Mouse (Mus musculus) ES-Bruce4 (cell line): ENCODE measurements at regions not wholly inside any gene's neighbourhood (a gene's known extent, or its start where the extent isn't known, plus 50 kb on each side); places are given as distances from the start of the nearest gene placed in this dataset.

ENCODE experiments used
- H3K27ac ChIP-seq: 2 replicates; pipeline ENCODE4 v1.5.1; 2012; ENCODE audit warnings: low read length, inconsistent platforms; ENCODE audit not compliant: insufficient read depth
- H3K27me3 ChIP-seq: 2 replicates; pipeline ENCODE4 v1.6.1; 2012; ENCODE audit warnings: mild to moderate bottlenecking, low read length, inconsistent platforms; ENCODE audit not compliant: control insufficient read depth, poor library complexity, insufficient read depth, severe bottlenecking
- H3K36me3 ChIP-seq: 2 replicates; pipeline ENCODE4 v1.6.1; 2012; ENCODE audit warnings: inconsistent platforms, mild to moderate bottlenecking, low read length, moderate library complexity; ENCODE audit not compliant: control insufficient read depth, poor library complexity, insufficient read depth, severe bottlenecking
- H3K4me1 ChIP-seq: one replicate; pipeline ENCODE4 v1.8.1; 2011; ENCODE audit warnings: low read length; ENCODE audit not compliant: control insufficient read depth, insufficient read depth
- H3K4me3 ChIP-seq: 2 replicates; pipeline ENCODE4 v1.5.1; 2011; ENCODE audit warnings: low read depth, mild to moderate bottlenecking, low read length
- H3K9ac ChIP-seq: 2 replicates; pipeline ENCODE4 v1.6.1; 2012; ENCODE audit warnings: low read depth, mild to moderate bottlenecking, inconsistent platforms; ENCODE audit not compliant: poor library complexity, severe bottlenecking
- H3K9me3 ChIP-seq: replicated peaks from 2 replicates; pipeline ENCODE4 v1.6.1; 2012; ENCODE audit warnings: mild to moderate bottlenecking, low read length, inconsistent platforms; ENCODE audit not compliant: control insufficient read depth, poor library complexity, insufficient read depth, severe bottlenecking
- CTCF ChIP-seq: IDR thresholded peaks from one replicate; pipeline ENCODE4 v1.8.1; 2011; ENCODE audit warnings: low read depth, low read length
- EP300 ChIP-seq: IDR thresholded peaks from 2 replicates; pipeline ENCODE4 v1.6.1; 2011; ENCODE audit warnings: low read depth, low read length; ENCODE audit not compliant: insufficient read depth
- POLR2A ChIP-seq: IDR thresholded peaks from one replicate; pipeline ENCODE4 v1.8.1; 2011; ENCODE audit warnings: low read length; ENCODE audit not compliant: insufficient read depth

DNA sequence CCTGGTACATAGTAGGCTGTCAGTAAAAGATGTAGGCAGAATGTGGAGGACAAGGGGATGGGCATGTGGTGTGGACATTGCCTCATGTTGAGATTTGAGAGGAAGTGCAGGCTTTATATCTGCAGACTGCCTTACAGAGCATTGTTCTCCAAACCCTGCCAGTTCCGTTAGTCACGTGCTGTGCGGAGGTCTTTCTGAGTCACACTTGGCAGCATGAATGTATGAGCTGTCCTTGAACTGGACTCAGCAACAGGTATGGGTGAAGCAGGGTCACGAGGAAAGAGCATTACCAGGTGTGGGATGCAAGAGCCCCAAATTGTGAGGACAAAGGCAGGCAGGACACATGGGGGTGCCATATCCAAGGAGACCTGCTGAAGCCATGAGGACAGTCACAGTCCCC, 193.8 kb upstream of the Unc93a2 start:
- no peak overlapping the region for H3K4me3 ChIP-seq
- no peaks in the 10 kb centered on the region for H3K9me3 ChIP-seq
- no peaks in the 10 kb centered on the region for H3K27me3 ChIP-seq
- H3K4me1 ChIP-seq, result no peaks in the 10 kb centered on the region
- H3K36me3 ChIP-seq, result no peaks in the 10 kb centered on the region
- TF ChIP-seq EP300 (no peak), CTCF (no peak)
- H3K27ac ChIP-seq, result no peak overlapping the region
- H3K9ac ChIP-seq, result no peak overlapping the region

DNA sequence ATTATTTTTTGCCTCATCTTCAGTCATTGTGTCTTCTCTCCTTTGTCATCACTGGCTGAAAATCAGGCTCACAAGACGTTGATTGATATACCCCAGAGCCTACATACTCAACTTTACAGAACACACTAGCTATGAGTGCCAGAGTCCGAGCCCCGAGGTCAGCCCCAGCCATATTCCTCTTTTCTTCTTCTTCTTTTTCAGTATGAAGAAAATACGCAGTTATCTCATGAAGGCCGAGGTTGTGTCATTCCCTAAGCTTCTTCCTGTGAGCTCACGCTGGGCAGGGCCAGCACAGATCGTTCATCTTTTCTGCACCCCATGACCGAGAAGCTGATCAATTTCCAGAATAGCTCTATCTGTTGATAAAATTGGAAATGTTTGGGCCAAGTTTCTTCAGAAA, 192.7 kb upstream of the Unc93a2 start:
- no peak for TF ChIP-seq EP300
- TF ChIP-seq CTCF, result no peak
- TF ChIP-seq POLR2A, result no peak
- Histone ChIP-seq H3K27ac (no peak overlapping the region), H3K9ac (no peak overlapping the region), H3K36me3 (no peaks in the 10 kb centered on the region), H3K9me3 (no peaks in the 10 kb centered on the region), H3K4me3 (no peak overlapping the region), H3K27me3 (no peaks in the 10 kb centered on the region), H3K4me1 (no peaks in the 10 kb centered on the region)

DNA sequence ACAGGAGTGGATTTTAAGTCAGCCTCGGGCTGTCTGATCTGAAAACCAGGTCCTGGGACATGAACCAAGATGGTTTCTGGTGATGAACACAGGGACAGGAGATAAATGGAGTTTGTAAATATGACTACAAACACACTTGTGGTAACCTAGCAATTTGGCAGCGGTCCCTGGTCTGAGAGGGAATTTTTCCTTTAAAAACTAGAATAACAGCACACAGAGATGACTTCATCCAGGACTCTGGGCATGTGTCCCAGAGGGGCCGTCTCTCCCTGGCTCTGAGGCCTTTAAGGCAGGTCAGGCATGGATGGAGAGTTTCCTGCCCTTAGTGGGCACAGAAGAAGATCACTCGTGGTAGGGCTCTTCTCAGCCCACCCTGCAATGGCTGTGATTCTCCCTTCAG, 192.0 kb upstream of the Unc93a2 start:
- H3K9ac ChIP-seq, result no peak overlapping the region
- no peak overlapping the region for H3K4me3 ChIP-seq
- H3K27ac ChIP-seq, result no peak overlapping the region
- no peaks in the 10 kb centered on the region for H3K36me3 ChIP-seq
- H3K9me3 ChIP-seq, result no peaks in the 10 kb centered on the region
- no peak for TF ChIP-seq CTCF
- TF ChIP-seq POLR2A, result no peak
- no peak for TF ChIP-seq EP300
- H3K27me3 ChIP-seq, result no peaks in the 10 kb centered on the region
- H3K4me1 ChIP-seq, result no peaks in the 10 kb centered on the region

DNA sequence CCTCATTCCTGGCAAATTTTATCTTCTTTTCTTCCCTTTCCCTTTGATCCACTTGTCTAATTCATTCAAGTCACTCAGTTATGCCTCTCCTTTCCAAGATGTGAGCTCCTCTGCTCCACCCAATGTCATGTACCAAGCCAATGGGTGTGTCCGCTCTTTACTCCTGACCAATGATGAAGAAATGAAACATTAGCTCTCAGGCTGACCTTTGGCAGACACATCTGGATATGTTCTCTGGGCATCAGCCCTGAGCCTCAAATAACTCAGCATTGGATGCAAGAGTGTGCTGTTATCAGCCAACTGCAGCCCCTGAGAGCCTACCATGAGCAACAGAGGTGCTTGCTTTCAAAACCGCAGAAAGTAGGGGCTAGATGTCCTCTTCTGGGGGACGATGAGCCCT, 186.2 kb upstream of the Unc93a2 start:
- no peak overlapping the region for H3K4me3 ChIP-seq
- no peak overlapping the region for H3K27ac ChIP-seq
- H3K9me3 ChIP-seq, result no peaks in the 10 kb centered on the region
- H3K9ac ChIP-seq, result no peak overlapping the region
- H3K36me3 ChIP-seq, result no peaks in the 10 kb centered on the region
- no peaks in the 10 kb centered on the region for H3K4me1 ChIP-seq
- TF ChIP-seq EP300 (no peak), CTCF (no peak), POLR2A (no peak)
- no peaks in the 10 kb centered on the region for H3K27me3 ChIP-seq

DNA sequence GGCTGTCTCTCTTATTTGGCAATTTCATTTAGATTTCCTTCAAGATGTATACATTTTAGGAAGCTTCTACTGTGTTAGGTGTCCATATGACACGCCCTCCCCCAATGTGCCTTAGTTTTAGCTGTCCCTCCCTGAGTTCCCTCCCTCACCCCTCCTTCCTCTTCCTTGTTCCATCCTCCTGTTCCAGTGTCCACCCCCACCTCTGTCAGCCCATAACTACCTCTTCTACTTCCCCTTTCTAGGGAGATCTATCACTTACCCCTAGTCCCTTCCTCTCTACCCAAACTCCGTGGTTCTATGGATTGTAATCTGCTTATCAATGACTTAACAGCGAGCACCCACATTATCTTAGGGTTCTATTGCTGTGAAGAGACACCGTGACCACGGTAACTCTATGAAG, 183.2 kb upstream of the Unc93a2 start:
- no peaks in the 10 kb centered on the region for H3K36me3 ChIP-seq
- no peak overlapping the region for H3K4me3 ChIP-seq
- H3K9ac ChIP-seq, result no peak overlapping the region
- no peaks in the 10 kb centered on the region for H3K27me3 ChIP-seq
- H3K27ac ChIP-seq, result no peak overlapping the region
- no peaks in the 10 kb centered on the region for H3K9me3 ChIP-seq
- TF ChIP-seq CTCF, result no peak
- no peak for TF ChIP-seq POLR2A
- no peak for TF ChIP-seq EP300
- no peaks in the 10 kb centered on the region for H3K4me1 ChIP-seq

DNA sequence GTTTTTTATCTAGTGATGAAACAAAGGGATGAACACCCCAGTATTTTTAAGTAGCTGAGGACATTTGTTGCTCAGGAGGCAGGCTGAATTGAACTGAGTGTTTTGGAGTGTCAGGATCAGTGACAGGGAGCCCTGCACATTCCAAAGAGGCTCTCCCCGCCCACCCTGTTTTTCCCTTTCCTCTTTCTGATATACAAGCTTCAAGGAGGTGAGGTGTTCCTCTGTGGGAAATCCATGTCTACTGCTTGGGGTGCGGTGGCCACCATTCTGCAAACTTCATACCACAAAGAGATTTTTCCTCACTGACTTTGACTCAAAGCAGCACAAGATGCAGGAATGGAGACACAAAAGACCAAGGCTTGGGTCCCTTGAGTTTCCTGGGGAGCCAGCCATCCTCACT, 180.5 kb upstream of the Unc93a2 start:
- H3K36me3 ChIP-seq, result no peaks in the 10 kb centered on the region
- no peak overlapping the region for H3K9ac ChIP-seq
- H3K27me3 ChIP-seq, result no peaks in the 10 kb centered on the region
- H3K4me3 ChIP-seq, result no peak overlapping the region
- H3K9me3 ChIP-seq, result no peaks in the 10 kb centered on the region
- H3K4me1 ChIP-seq, result peaks cover 2% of the 10 kb centered on the region
- TF ChIP-seq POLR2A (no peak), EP300 (no peak), CTCF (no peak)
- H3K27ac ChIP-seq, result no peak overlapping the region
